Mouse (Mus musculus) CH12.LX (cell line): ENCODE data around the gene Mrpl36. TPM values are rescaled to one million over a fixed set of nuclear protein-coding genes. Genes with fewer than 3 reads are reported as not detected.
A peak's percentile ranks its signal among the peaks of the same experiment; 100 is the strongest.

Experiments used
- DNase-seq: peaks from one replicate; pipeline ENCODE4 v3.0.0-alpha.2; 2013; ENCODE audit errors: extremely low read depth
- H3K27ac ChIP-seq: 2 replicates; pipeline ENCODE4 v1.5.1; 2012; ENCODE audit warnings: low read depth, mild to moderate bottlenecking, control low read depth, moderate library complexity; ENCODE audit not compliant: insufficient read depth
- H3K27me3 ChIP-seq: replicated peaks from 2 replicates; pipeline ENCODE3; 2012; ENCODE audit warnings: inconsistent platforms
- H3K36me3 ChIP-seq, 2 experiments: replicated peaks in 1 of 2; 2 replicates each; pipeline versions ENCODE3 to v1.6.1; 2012; ENCODE audit warnings: inconsistent platforms in 1 of 2, low read length in 1 of 2, mild to moderate bottlenecking in 1 of 2, mixed read lengths in 1 of 2, moderate library complexity in 1 of 2; ENCODE audit not compliant: control insufficient read depth in 1 of 2, insufficient read depth in 1 of 2
- H3K4me1 ChIP-seq, 2 experiments: 2 replicates each; pipeline ENCODE4 v1.6.1; 2012; ENCODE audit warnings: inconsistent platforms in 1 of 2, moderate library complexity in 1 of 2; ENCODE audit not compliant: insufficient read depth in 2 of 2, control insufficient read depth in 1 of 2
- H3K4me2 ChIP-seq: 2 replicates; pipeline ENCODE4 v1.6.1; 2012; ENCODE audit warnings: low read depth, mild to moderate bottlenecking, control low read depth; ENCODE audit not compliant: poor library complexity, insufficient read depth, severe bottlenecking
- H3K4me3 ChIP-seq, 3 experiments: fragments of 150-350 bp in 1 of 3; sonication (generic) in 1 of 3; replicated peaks in 1 of 3; 2 replicates each; pipeline versions ENCODE3 to v1.5.1; 2011 to 2012; ENCODE audit warnings: low read depth in 2 of 3, low read length in 2 of 3, mild to moderate bottlenecking in 2 of 3, moderate library complexity in 2 of 3, control low read depth in 1 of 3, improper control_type of control experiment in 1 of 3, inconsistent platforms in 1 of 3, mixed read lengths in 1 of 3; ENCODE audit not compliant: poor library complexity in 1 of 3
- H3K79me2 ChIP-seq: replicated peaks from 2 replicates; pipeline ENCODE4 v1.6.1; 2012; ENCODE audit warnings: mild to moderate bottlenecking, moderate library complexity; ENCODE audit not compliant: control insufficient read depth, poor library complexity, insufficient read depth, severe bottlenecking; ENCODE audit errors: extremely low read depth
- H3K9ac ChIP-seq: 2 replicates; pipeline ENCODE4 v1.6.1; 2012; ENCODE audit warnings: low read depth, mild to moderate bottlenecking, control low read depth, moderate library complexity; ENCODE audit not compliant: insufficient read depth
- H3K9me3 ChIP-seq: replicated peaks from 2 replicates; pipeline ENCODE3; 2012; ENCODE audit warnings: low read length, inconsistent platforms, mixed read lengths
- BHLHE40 ChIP-seq: IDR thresholded peaks from 2 replicates; pipeline ENCODE4 v1.6.1; 2011; ENCODE audit warnings: mild to moderate bottlenecking, low read depth, low read length, improper control_type of control experiment
- CHD1 ChIP-seq: IDR thresholded peaks from 2 replicates; pipeline ENCODE4 v1.6.1; 2012; ENCODE audit warnings: low read depth, low read length, improper control_type of control experiment, inconsistent platforms
- E2F4 ChIP-seq: IDR thresholded peaks from 2 replicates; pipeline ENCODE4 v1.6.1; 2011; ENCODE audit warnings: low read depth, low read length, improper control_type of control experiment; ENCODE audit not compliant: insufficient replicate concordance
- ETS1 ChIP-seq: conservative IDR thresholded peaks from 2 replicates; pipeline ENCODE4 v1.6.1; 2012; ENCODE audit warnings: low read depth, mild to moderate bottlenecking, inconsistent platforms, low read length, improper control_type of control experiment, moderate library complexity
- GABPA ChIP-seq: IDR thresholded peaks from 2 replicates; pipeline ENCODE4 v1.6.1; 2012; ENCODE audit warnings: low read depth, low read length, improper control_type of control experiment, inconsistent platforms; ENCODE audit not compliant: insufficient replicate concordance
- IRF4 ChIP-seq: IDR thresholded peaks from 2 replicates; pipeline ENCODE4 v1.6.1; 2014; ENCODE audit warnings: low read depth, mild to moderate bottlenecking, inconsistent platforms, low read length, improper control_type of control experiment
- JUN ChIP-seq: IDR thresholded peaks from 2 replicates; pipeline ENCODE4 v1.6.1; 2011; ENCODE audit warnings: low read depth, mild to moderate bottlenecking, low read length, improper control_type of control experiment, moderate library complexity; ENCODE audit not compliant: insufficient read depth
- KAT2A ChIP-seq: IDR thresholded peaks from 2 replicates; pipeline ENCODE4 v1.6.1; 2012; ENCODE audit warnings: low read length, improper control_type of control experiment, inconsistent platforms; ENCODE audit not compliant: insufficient replicate concordance
- MAZ ChIP-seq: IDR thresholded peaks from 2 replicates; pipeline ENCODE4 v1.6.1; 2012; ENCODE audit warnings: low read depth, mild to moderate bottlenecking, inconsistent platforms, low read length, improper control_type of control experiment, moderate library complexity
- NRF1 ChIP-seq: IDR thresholded peaks from 2 replicates; pipeline ENCODE4 v1.6.1; 2014; ENCODE audit warnings: low read depth, mild to moderate bottlenecking, inconsistent platforms, low read length, improper control_type of control experiment, moderate library complexity
- PAX5 ChIP-seq: IDR thresholded peaks from 2 replicates; pipeline ENCODE4 v1.6.1; 2012; ENCODE audit warnings: low read length, inconsistent platforms, mixed read lengths
- RAD21 ChIP-seq: IDR thresholded peaks from 2 replicates; pipeline ENCODE4 v1.6.1; 2011; ENCODE audit warnings: low read depth, mild to moderate bottlenecking, low read length, improper control_type of control experiment, moderate library complexity
- SIN3A ChIP-seq: IDR thresholded peaks from 2 replicates; pipeline ENCODE4 v1.6.1; 2012; ENCODE audit warnings: low read length, improper control_type of control experiment, inconsistent platforms
- UBTF ChIP-seq: IDR thresholded peaks from 2 replicates; pipeline ENCODE4 v1.6.1; 2012; ENCODE audit warnings: low read depth, mild to moderate bottlenecking, inconsistent platforms, low read length, improper control_type of control experiment, moderate library complexity
- USF1 ChIP-seq: IDR thresholded peaks from 2 replicates; pipeline ENCODE4 v1.6.1; 2014; ENCODE audit warnings: low read depth, mild to moderate bottlenecking, inconsistent platforms, low read length, improper control_type of control experiment
- ZMIZ1 ChIP-seq: IDR thresholded peaks from 2 replicates; pipeline ENCODE4 v1.6.1; 2012; ENCODE audit warnings: low read depth, mild to moderate bottlenecking, inconsistent platforms, low read length, improper control_type of control experiment
- ZNF384 ChIP-seq: IDR thresholded peaks from 2 replicates; pipeline ENCODE4 v1.6.1; 2012; ENCODE audit warnings: low read depth, low read length, improper control_type of control experiment, inconsistent platforms
- dilution Hi-C: fragments of 300-500 bp; cut with MboI; formaldehyde crosslinking; loops from 2 replicates; pipeline ENCODE4 v1.14.3; 2020; ENCODE audit warnings: low sequenced_read_pairs; ENCODE audit not compliant: extremely low pct_unique_long_range_greater_than_20kb, extremely low pct_ligation_motif_present
- in situ Hi-C: fragments of 300-500 bp; cut with MboI; formaldehyde crosslinking; loops from 3 replicates; pipeline ENCODE4 v1.14.3; 2019; ENCODE audit warnings: low sequenced_read_pairs, low pct_ligation_motif_present, low pct_unique_long_range_greater_than_20kb, mixed read lengths
- polyA plus RNA-seq: library from polyadenylated mRNA; unstranded; fragments of >175 nt; gene quantifications from 2 replicates; pipeline ENCODE4 v1.2.1, GENCODE M21; 2012; ENCODE audit warnings: low read depth; ENCODE audit not compliant: insufficient read length
- total RNA-seq, 2 experiments: library from RNA; depleted of rRNA; stranded (reverse); fragments of 300-350 nt in 1 of 2; fragments of >200 nt in 1 of 2; gene quantifications; 2 replicates each; pipeline ENCODE4 v1.2.3; 2012 to 2014

Gene Mrpl36
- total and polyA plus RNA-seq, 3 experiments = 102 to 220 (median 133) TPM

DNA sequence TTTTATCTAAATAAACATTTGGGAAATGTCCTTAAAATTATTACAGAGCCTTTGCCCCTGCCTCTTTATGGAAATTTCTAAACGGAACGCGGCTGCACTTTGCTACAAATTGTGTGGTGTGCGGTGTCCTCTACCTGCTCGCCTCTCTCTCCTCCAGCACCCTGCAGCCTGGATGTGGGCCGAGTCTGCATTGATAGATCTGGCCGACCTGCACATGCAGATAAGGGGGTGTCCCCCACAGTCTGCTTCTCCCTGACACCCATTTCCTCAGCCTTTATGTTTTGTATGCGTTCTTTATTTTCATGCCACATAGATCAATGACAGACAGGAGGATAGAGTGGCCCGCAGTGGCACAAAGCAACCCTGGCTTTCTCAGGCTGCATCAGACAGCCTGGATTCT is 49.3 kb downstream of the Mrpl36 start:
- no peak overlapping the region for H3K9ac ChIP-seq
- H3K4me3 ChIP-seq = no peak overlapping the region
- in situ Hi-C loops (no loop called here), dilution Hi-C loops (no loop called here)
- no peak overlapping the region for H3K27ac ChIP-seq
- H3K36me3 ChIP-seq = no peaks in the 10 kb centered on the region
- DNase-seq = peak; percentile 12
- H3K9me3 ChIP-seq = no peaks in the 10 kb centered on the region
- H3K4me1 ChIP-seq = peaks cover 0 to 6% of the 10 kb centered on the region in 2 experiments; a peak in 3 of 4 replicates
- no peaks in the 10 kb centered on the region for H3K79me2 ChIP-seq
- H3K4me2 ChIP-seq = 0 out of 2 replicates have a peak overlapping the region, but pooled peaks have one; percentile 23
- H3K27me3 ChIP-seq = peaks cover 56% of the 10 kb centered on the region
- TF ChIP-seq E2F4 (no peak), USF1 (no peak), BHLHE40 (no peak), UBTF (no peak), KAT2A (no peak), JUN (no peak), RAD21 (no peak), PAX5 (no peak), SIN3A (no peak), GABPA (no peak), ETS1 (no peak), MAZ (no peak), ZMIZ1 (no peak), CHD1 (no peak), IRF4 (no peak), ZNF384 (no peak), NRF1 (no peak)

Other genes with a start within 250 kb of the Mrpl36 start
- not detected in 2 replicates for gene Irx4, start 68.0 kb upstream of the Mrpl36 start, total RNA-seq (2012; rRNA removed)
- gene Irx4, start 68.0 kb upstream of the Mrpl36 start, total RNA-seq (2014; rRNA removed) = not detected in 2 replicates
- not detected in 2 replicates for gene Irx4, start 68.0 kb upstream of the Mrpl36 start, polyA plus RNA-seq
- gene Ndufs6, start within 50 bp of the Mrpl36 start, total RNA-seq (2012; rRNA removed) = 176 and 182 TPM in 2 replicates
- 165 and 172 TPM in 2 replicates for gene Ndufs6, start within 50 bp of the Mrpl36 start, total RNA-seq (2014; rRNA removed)
- gene Ndufs6, start within 50 bp of the Mrpl36 start, polyA plus RNA-seq = 190 and 200 TPM in 2 replicates
- gene Lpcat1, start 138.7 kb downstream of the Mrpl36 start, total RNA-seq (2012; rRNA removed) = 22.6 and 24.4 TPM in 2 replicates
- 36.2 and 40.4 TPM in 2 replicates for gene Lpcat1, start 138.7 kb downstream of the Mrpl36 start, total RNA-seq (2014; rRNA removed)
- gene Lpcat1, start 138.7 kb downstream of the Mrpl36 start, polyA plus RNA-seq = 33.2 and 36.9 TPM in 2 replicates
- gene Slc6a3, start 208.2 kb downstream of the Mrpl36 start, total RNA-seq (2012; rRNA removed) = not detected in 2 replicates
- gene Slc6a3, start 208.2 kb downstream of the Mrpl36 start, total RNA-seq (2014; rRNA removed) = not detected in 2 replicates
- not detected in 2 replicates for gene Slc6a3, start 208.2 kb downstream of the Mrpl36 start, polyA plus RNA-seq